Mouse (Mus musculus): Measurements from ENCODE around the gene Coil. TPM values are rescaled to one million over a fixed set of nuclear protein-coding genes. Genes with fewer than 3 reads are reported as not detected.

The Coil gene
- 17.2 and 18.3 TPM in 2 replicates for polyA plus RNA-seq (2015; fragmentation: Nextera tagmentation; extraction: Ambion mirVana)

DNA sequence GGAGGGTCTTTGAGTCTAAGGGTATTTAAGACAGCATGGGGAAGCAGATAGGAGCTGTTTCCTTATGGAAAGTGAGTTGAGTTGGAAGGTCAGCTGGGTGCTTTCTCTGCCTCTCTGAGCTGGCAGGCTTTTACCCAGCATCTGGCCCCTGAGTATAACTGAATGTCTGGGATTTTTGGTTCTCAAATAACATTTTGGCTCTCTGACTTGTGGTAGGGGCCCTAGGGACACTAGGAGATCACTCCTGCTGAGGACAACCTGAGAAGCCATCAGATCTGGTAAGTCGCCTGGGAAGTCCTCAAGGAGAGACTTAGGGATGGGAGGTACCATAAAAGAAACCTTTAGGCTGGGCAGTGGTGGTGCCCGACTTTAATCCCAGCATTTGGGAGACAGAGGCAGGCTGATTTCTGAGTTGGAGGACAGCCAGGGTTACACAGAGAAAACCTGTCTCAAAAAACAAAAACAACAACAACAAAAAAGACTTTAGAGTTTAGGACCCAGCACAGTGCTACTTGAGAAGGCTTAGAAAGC, at the start of gene Coil:
Coil (plus strand) TSS at position 51 of the 531 bp plus-strand sequence.
- no peak within 1 kb of the TSS for H3K4me3 ChIP-seq (replicated peaks)
- H3K4me2 ChIP-seq, result no peak within 1 kb of the TSS
- peaks cover 9% of the 10 kb centered on the region for H3K4me1 ChIP-seq
- H3K9me3 ChIP-seq (replicated peaks), result no peaks in the 10 kb centered on the region
- ATAC-seq (replicated peaks; ENCODE audit: low FRiP score), result no peak
- H3K27me3 ChIP-seq, result no peaks in the 10 kb centered on the region
- H3K9ac ChIP-seq, result no peak within 1 kb of the TSS
- no peaks in the 10 kb centered on the region for H3K36me3 ChIP-seq
- 34% methylated on average over 2 of the region's 2 CpGs for WGBS
- no peak within 1 kb of the TSS for H3K27ac ChIP-seq

DNA sequence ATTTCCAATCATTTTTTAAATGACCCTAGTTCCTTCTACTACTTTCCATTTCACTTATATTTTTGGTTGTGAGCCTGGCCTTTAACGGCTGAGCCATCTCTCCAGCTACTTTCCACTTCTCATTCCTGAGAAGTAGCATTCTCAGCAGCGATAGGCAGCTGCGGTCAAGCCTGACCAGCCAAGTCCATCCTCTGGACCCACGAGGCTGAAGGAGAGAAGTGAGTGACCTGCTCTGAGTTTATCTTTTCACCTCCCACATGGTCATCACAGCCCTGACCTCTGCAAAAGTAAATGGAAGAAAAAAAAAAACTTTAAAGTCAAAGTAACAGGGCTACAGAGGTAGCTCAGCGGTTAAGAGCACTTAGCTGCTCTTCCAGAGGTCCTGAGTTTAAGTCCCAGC, 43.5 kb upstream of the Coil start:
- 63% methylated on average over 5 of the region's 5 CpGs for WGBS

GRCm38 (mm10) chr11:88931692-88932530, 38.1 kb upstream of the Coil start:
- Histone ChIP-seq H3K27ac (no peak overlapping the region), H3K4me1 (no peaks in the 10 kb centered on the region), H3K36me3 (peaks cover 71% of the 10 kb centered on the region), H3K4me3 (replicated peaks) (no peak overlapping the region), H3K27me3 (no peaks in the 10 kb centered on the region), H3K9ac (no peak overlapping the region), H3K4me2 (no peak overlapping the region), H3K9me3 (replicated peaks) (no peaks in the 10 kb centered on the region)
- no peak for ATAC-seq (replicated peaks; ENCODE audit: low FRiP score)
- WGBS, result 83% methylated on average over 14 of the region's 14 CpGs

More for the DNA sequence above, 43.5 kb upstream of the Coil start:
- no peak for ATAC-seq (replicated peaks; ENCODE audit: low FRiP score)
- Histone ChIP-seq H3K27me3 (no peaks in the 10 kb centered on the region), H3K36me3 (peaks cover 82% of the 10 kb centered on the region), H3K9me3 (replicated peaks) (no peaks in the 10 kb centered on the region), H3K27ac (no peak overlapping the region), H3K4me1 (no peaks in the 10 kb centered on the region), H3K9ac (no peak overlapping the region), H3K4me3 (replicated peaks) (no peak overlapping the region), H3K4me2 (no peak overlapping the region)

DNA sequence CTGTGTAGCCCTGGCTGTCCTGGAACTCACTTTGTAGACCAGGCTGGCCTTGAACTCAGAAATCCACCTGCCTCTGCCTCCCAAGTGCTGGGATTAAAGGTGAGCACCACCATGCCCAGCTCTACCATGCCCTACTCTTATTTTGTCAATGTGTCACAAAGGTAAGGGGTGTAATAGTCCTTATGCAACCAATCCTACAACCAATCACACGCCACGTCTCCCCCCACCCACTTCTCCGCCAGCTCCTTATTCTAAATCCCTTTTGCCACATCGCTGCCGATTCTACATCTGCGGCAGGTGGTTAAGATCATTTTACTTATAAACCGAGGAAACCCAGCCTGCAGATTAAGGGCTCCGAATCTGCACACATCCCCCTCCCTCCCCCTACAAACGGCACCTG, 37.0 kb upstream of the Coil start:
- Histone ChIP-seq H3K36me3 (peaks cover 78% of the 10 kb centered on the region), H3K4me1 (no peaks in the 10 kb centered on the region), H3K4me2 (no peak overlapping the region), H3K4me3 (replicated peaks) (no peak overlapping the region), H3K27me3 (no peaks in the 10 kb centered on the region), H3K9ac (no peak overlapping the region), H3K27ac (no peak overlapping the region), H3K9me3 (replicated peaks) (no peaks in the 10 kb centered on the region)
- ATAC-seq (replicated peaks; ENCODE audit: low FRiP score), result no peak
- 92% methylated on average over 9 of the region's 9 CpGs for WGBS

- Histone ChIP-seq H3K27me3 (no peaks in the 10 kb centered on the region), H3K27ac (no peak overlapping the region), H3K4me3 (replicated peaks) (no peak overlapping the region), H3K4me2 (no peak overlapping the region), H3K36me3 (peaks cover 76% of the 10 kb centered on the region), H3K9me3 (replicated peaks) (no peaks in the 10 kb centered on the region), H3K9ac (no peak overlapping the region), H3K4me1 (no peaks in the 10 kb centered on the region)
- 92% methylated on average over 19 of the region's 19 CpGs for WGBS
- no peak for ATAC-seq (replicated peaks; ENCODE audit: low FRiP score)
Observed at GRCm38 (mm10) chr11:88934089-88935000, 35.7 kb upstream of the Coil start.

GRCm38 (mm10) chr11:88937886-88938285, 32.2 kb upstream of the Coil start:
- H3K9ac ChIP-seq, result no peak overlapping the region
- H3K27me3 ChIP-seq, result no peaks in the 10 kb centered on the region
- H3K27ac ChIP-seq, result no peak overlapping the region
- H3K4me2 ChIP-seq, result no peak overlapping the region
- H3K4me3 ChIP-seq (replicated peaks), result no peak overlapping the region
- no peaks in the 10 kb centered on the region for H3K4me1 ChIP-seq
- peaks cover 72% of the 10 kb centered on the region for H3K36me3 ChIP-seq
- WGBS, result 90% methylated on average over 2 of the region's 2 CpGs
- no peaks in the 10 kb centered on the region for H3K9me3 ChIP-seq (replicated peaks)
- ATAC-seq (replicated peaks; ENCODE audit: low FRiP score), result no peak

DNA sequence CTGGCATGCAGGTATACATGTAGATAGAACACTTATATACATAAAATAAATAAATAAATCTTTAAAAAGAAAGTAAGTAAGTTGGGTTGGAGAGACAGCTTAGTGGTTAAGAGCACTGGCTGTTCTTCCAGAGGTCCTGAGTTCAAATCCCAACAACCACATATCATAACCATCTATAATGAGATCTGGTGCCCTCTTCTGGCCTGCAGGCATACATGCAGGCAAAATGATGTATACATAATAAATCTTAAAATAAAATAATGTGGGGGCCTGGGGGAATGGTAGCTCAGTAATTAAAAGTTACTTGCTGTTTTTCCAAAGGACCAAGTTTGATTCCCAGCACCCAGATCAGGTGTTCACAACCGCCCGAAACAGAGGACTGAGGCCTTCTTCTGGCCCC, 31.3 kb upstream of the Coil start:
- H3K9me3 ChIP-seq (replicated peaks), result no peaks in the 10 kb centered on the region
- H3K4me2 ChIP-seq, result no peak overlapping the region
- no peaks in the 10 kb centered on the region for H3K27me3 ChIP-seq
- H3K9ac ChIP-seq, result no peak overlapping the region
- H3K36me3 ChIP-seq, result peaks cover 70% of the 10 kb centered on the region
- H3K27ac ChIP-seq, result no peak overlapping the region
- WGBS, result 98% methylated on average over 2 of the region's 2 CpGs
- no peak for ATAC-seq (replicated peaks; ENCODE audit: low FRiP score)
- H3K4me3 ChIP-seq (replicated peaks), result no peak overlapping the region
- no peaks in the 10 kb centered on the region for H3K4me1 ChIP-seq

- Histone ChIP-seq H3K4me3 (replicated peaks) (no peak overlapping the region), H3K9me3 (replicated peaks) (no peaks in the 10 kb centered on the region), H3K9ac (no peak overlapping the region), H3K27ac (no peak overlapping the region), H3K27me3 (no peaks in the 10 kb centered on the region), H3K4me2 (no peak overlapping the region), H3K4me1 (no peaks in the 10 kb centered on the region), H3K36me3 (peaks cover 70% of the 10 kb centered on the region)
- no peak for ATAC-seq (replicated peaks; ENCODE audit: low FRiP score)
- 91% methylated on average over 4 of the region's 4 CpGs for WGBS
Observed at GRCm38 (mm10) chr11:88939634-88940033, 30.4 kb upstream of the Coil start.

DNA sequence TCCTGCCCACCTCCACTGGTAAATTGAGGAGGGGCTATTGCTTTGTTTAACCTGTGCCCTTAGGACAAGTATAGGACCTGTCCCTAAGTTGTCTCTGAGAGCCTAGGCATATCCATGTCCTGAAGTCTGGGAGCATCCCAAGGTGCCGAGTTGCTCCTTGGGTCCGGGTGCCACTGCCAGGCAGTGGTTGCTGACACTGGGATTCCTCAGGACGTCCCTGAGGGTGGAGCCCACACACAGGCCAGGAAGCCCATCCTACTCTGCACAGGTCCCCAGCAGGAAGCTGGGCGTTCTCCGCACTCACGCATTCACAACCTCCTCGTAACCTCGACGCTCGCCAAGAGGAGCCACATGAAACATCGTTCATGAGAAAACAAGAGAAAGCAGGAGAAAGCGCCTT, 28.6 kb upstream of the Coil start:
- no peak for ATAC-seq (replicated peaks; ENCODE audit: low FRiP score)
- WGBS, result 78% methylated on average over 12 of the region's 12 CpGs
- H3K27ac ChIP-seq, result no peak overlapping the region
- no peaks in the 10 kb centered on the region for H3K9me3 ChIP-seq (replicated peaks)
- peaks cover 65% of the 10 kb centered on the region for H3K36me3 ChIP-seq
- H3K27me3 ChIP-seq, result no peaks in the 10 kb centered on the region
- H3K4me3 ChIP-seq (replicated peaks), result no peak overlapping the region
- no peak overlapping the region for H3K9ac ChIP-seq
- H3K4me2 ChIP-seq, result no peak overlapping the region
- no peaks in the 10 kb centered on the region for H3K4me1 ChIP-seq

DNA sequence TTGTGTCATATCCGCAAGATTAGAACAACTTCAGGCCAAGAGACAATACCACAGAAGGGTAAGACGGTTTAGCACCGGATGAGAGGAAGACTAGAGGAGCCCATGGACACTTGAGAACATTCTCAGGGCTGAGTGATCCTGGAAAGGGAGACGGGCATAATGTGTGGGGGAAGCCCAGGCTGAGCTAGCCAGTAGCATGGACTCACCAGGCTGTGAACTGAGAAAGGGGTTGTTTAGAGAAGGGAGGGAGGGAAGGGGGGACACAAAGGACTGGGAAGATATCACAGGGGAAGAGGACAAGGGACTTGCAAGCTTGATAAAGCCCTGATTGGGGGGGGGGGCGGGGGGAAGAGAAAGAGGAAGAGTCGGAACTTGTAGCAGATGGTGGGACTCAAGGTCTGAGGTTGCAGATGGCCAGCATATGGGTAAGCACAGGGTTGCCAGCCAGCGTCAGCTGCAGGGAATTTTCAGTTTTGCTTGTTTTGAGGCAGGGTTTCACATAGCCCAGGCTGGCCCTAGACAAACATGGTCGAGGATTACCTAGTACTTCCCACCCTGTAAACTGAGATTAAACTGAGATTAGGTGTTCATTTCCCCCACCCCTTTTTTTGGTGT, 24.0 kb upstream of the Coil start:
- no peaks in the 10 kb centered on the region for H3K27me3 ChIP-seq
- no peak overlapping the region for H3K4me3 ChIP-seq (replicated peaks)
- H3K4me2 ChIP-seq, result no peak overlapping the region
- no peak overlapping the region for H3K9ac ChIP-seq
- H3K4me1 ChIP-seq, result no peaks in the 10 kb centered on the region
- WGBS, result 60% methylated on average over 8 of the region's 8 CpGs
- no peaks in the 10 kb centered on the region for H3K9me3 ChIP-seq (replicated peaks)
- peaks cover 58% of the 10 kb centered on the region for H3K36me3 ChIP-seq
- ATAC-seq (replicated peaks; ENCODE audit: low FRiP score), result peak; percentile 78
- 0 out of 2 replicates have a peak overlapping the region, but pooled peaks have one; percentile 6 for H3K27ac ChIP-seq

DNA sequence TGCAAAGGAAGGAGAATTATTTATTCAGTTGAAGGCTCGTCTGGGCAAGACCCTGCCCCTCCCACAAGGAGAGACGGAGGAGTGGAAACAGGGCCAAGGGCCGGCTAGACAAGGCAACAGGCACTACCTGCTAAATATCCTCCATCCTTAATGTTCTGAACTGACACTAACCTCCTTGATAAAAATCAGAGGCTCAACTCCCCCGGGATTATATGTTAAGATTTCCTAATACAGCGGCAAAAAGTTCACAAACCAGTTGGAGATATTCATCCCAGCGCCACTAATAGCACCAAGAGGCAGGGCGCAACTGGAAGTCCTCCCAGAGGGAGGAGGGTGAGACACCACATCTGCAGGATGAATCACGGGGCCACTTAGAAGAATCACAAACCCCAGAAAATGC, 21.2 kb upstream of the Coil start:
- Histone ChIP-seq H3K4me1 (peaks cover 3% of the 10 kb centered on the region), H3K4me2 (no peak overlapping the region), H3K9me3 (replicated peaks) (no peaks in the 10 kb centered on the region), H3K4me3 (replicated peaks) (no peak overlapping the region), H3K36me3 (peaks cover 55% of the 10 kb centered on the region), H3K27me3 (no peaks in the 10 kb centered on the region), H3K27ac (no peak overlapping the region), H3K9ac (no peak overlapping the region)
- no peak for ATAC-seq (replicated peaks; ENCODE audit: low FRiP score)
- 68% methylated on average over 8 of the region's 8 CpGs for WGBS

Measured in kidney, embryonic 15.5 days (tissue).